Mouse (Mus musculus): ENCODE measurements at regions not wholly inside any gene's neighbourhood (a gene's known extent, or its start where the extent isn't known, plus 50 kb on each side); places are given as distances from the start of the nearest gene placed in this dataset.

DNA sequence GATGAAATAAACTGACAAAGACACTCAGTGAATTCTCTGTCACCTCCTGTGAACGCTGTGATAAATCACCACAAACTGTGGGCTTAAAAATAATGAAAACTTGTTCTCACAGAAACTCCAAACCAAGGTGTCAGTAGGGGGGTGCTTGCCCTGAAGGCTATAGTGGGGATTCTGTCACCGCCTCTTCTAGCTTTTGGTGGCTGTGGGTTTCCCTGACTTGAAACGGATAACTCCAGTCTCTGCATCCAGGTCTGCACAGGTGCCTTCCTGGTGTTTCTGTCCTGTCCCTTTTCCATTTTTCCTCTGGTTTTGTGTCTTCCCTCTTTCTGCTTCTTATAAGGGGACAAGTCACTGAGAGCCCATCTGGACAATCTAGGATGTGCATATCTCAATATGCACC, 84.6 kb upstream of the Pgrmc2 start:
- intact Hi-C loops (cut with DNase I) = no loop called here
- no peak for DNase-seq

DNA sequence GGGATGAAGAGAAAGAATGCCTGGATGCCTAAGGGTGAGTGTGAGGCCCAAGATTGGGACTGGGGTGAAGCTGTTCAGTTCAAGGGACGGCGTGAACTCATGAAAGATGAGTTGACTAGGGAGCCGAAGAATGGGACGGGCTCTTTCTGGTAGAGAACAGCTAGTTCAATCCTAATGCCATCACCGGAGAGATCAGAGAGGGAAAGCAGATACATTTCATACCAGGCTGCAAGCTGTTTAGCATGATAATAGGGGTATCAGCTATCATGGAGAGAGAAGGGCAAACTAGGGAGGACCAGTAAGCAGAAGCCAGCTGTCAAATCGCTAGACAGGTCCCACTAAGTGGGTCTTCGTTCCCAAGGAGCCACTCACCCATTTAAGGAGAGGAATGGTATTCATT, 81.9 kb upstream of the Pgrmc2 start:
- intact Hi-C loops (cut with DNase I) = no loop called here
- DNase-seq = no peak

DNA sequence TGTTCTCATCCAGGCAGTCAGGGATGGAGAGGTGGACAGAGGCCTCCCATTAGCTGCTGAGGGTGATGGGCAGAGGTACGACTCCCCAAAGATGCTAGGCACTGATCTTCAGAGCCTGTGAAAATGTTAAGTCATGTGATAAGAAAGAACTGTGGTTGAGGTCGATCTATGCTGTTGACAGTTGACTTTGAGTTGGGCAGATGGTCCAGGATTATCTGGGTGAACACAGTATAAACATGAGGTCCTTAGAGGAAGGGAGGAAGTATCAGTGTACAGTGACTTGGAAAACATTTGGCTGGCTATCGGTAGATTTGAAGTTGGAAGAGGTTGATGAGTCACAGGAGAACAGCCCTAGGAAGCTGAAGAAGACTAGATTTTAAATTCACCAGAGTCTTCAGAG, 80.9 kb upstream of the Pgrmc2 start:
- intact Hi-C loops (cut with DNase I) = no loop called here
- no peak for DNase-seq

DNA sequence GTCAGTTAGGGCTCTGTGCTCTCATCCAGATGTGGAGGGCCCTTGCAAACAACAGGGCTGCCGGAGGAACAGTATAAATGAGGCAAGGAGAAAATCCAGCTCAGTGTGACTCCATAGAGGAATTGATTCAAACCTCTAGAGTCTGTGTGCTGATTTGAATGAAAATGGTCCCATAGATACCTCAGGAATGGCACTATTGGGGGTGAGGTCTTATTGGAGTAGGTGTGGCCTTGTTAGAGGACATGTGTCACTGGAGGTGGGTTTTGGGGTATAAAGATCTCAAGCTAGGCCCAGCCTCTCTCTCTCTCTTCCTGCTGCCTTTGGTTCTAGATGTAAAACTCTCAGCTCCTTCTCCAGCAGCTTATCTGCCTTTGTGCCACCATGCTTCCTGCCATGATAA, 79.7 kb upstream of the Pgrmc2 start:
- DNase-seq = no peak
- intact Hi-C loops (cut with DNase I) = no loop called here

DNA sequence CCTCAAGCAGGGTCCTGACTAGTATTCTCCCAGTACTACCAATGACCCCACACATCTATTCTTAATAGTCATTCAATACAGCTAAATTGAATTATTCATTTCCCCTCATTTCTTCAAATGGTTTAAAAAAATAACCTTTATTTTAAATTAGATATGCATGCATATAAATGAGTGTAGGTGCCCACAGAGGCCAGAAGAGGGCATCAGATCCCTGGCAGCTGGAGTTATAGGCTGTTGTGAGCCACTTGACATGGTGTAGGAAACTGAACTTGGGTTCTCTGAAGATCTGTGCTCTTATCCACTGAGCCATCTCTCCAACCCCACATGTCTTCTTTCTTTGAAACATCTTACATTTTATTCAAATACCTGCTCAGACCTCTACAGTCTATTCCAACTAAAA, 77.8 kb upstream of the Pgrmc2 start:
- intact Hi-C loops (cut with DNase I) = no loop called here
- DNase-seq = no peak

DNA sequence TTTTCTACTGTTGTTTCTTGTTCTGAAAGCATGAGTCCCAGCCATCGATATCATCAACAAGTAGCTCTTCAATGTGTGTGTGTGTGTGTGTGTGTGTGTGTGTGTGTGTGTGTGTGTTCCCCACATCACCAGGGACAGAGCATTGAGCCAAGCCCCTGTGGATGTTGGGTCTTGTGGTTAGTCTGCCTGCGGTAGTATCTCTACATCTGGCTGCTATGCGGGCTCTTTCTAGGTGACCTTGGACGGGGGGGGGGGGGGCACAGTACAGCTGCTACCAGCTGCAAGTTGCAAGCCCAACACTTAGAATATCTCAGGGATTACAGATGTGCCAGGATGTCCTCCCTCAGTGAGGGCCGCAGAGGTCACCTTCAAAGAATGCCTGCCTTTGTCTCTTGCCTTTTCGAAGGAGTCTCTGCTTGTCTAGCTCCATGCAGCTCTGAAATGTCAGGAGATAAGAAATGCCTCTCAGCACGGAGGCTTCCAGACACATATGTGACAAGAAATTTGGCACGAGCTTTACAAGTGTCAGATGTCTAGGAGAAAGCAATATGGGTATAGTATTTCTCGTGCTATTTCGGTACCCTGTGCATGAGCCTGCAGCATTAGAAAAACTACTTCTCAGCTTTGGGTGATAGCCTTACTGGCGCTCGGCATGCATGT, 75.6 kb upstream of the Pgrmc2 start:
- no peak for DNase-seq
- intact Hi-C loops (cut with DNase I) = no loop called here

DNA sequence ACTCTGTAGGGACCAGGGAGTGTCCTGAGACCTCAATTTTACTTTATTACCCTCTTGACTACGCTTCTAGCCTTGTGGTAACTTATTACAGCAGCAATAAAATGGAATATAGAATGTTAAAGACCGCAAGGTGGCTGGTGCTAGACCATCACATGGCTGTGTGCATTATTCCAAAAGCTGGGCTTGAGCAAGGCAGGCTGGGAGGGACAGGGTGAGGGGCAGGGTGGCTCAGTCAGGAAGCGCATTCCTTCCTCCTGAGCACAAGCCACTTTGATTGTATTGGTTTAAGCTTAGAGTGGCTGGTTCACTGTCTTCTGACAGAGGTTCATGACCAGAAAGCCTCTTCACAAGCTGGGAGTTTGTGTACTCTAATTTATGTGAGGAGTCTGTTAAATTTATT, 74.6 kb upstream of the Pgrmc2 start:
- DNase-seq = no peak
- intact Hi-C loops (cut with DNase I) = no loop called here

DNA sequence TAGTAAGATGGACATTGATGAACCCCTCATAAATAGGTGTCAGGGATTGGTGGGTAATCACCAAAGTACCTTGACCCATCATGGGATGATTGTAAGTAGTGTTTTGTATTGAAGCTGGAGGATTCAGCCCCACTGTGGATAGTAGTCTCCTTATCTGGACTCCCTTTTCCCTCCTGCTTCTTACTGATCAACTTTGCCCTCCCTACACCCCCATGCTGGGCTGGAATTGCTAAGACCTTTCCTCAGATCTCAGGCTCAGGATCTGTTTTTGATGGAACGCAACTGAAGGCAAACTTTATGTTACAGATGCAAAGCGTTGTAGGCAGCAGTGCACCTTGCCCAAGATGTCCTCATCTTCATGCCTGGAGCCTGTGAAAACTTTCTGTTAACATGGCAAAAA, 73.7 kb upstream of the Pgrmc2 start:
- intact Hi-C loops (cut with DNase I) = no loop called here
- DNase-seq = no peak

DNA sequence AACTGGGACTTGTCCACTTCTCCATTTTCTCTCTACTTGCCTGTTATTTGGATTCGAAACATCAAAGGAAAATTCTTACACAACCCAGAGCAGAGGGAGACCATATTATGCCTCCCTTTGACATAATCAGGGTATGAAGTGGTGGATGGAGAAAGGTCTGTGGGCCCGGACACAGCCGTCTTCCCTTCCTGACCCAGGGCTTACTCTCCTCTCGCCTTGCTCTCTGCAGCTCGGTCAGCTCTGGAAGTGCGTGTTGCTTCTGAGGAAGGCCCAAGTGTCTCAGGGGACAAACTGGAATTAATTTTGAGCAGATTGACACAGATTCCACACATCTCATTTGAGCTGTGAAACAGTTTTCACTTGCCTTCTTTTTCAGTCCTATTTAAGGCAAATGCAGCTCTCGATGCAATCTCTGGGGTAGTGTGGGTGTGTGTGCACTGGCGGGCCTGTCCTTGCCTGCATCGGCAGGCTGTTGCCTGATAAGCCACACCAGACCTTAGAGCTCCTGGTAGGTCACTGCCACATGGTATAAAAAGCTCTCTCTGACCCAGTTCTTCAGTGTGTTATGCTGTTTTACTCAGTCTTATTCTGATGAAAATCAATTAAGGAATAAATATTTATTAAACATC, 72.4 kb upstream of the Pgrmc2 start:
- intact Hi-C loops (cut with DNase I) = no loop called here
- DNase-seq = no peak

DNA sequence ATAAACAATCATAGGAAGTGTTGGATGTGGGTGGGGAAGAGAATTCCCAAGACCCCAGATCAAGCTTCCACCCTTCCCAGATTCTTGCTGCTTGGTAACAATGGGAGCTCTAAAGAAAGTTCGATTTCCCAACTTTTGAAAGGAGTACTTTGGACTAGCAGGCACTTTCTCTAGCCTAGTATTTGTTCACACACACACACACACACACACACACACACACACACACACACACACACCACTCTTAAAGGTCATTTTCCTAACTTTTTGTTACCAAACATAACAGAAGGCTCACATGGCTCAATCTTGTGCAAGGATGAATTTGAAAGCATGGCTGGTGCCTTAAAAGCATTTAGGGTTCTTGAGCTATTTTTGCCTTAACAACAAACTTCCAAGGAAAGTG, 71.6 kb upstream of the Pgrmc2 start:
- no peak for DNase-seq
- intact Hi-C loops (cut with DNase I) = no loop called here

DNA sequence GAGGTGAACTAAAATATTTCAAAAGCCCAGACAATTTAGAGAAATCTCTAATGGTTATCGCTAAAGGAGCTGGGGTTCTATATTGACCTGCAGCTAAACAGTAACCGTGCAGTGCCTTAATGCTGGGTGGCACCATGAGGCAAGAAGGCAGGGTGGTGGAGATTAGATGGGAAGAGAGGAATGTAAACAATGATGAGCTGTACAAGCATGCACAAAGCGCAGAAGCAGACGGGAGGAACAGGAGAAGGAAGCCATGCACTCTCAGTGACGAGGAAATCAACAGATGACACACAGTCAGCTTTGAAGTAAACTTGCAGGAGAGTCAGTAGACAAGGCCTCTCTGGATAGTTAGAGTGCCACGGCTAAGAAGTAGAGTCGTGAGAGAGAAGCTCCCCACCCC, 69.1 kb upstream of the Pgrmc2 start:
- DNase-seq = no peak
- intact Hi-C loops (cut with DNase I) = no loop called here

DNA sequence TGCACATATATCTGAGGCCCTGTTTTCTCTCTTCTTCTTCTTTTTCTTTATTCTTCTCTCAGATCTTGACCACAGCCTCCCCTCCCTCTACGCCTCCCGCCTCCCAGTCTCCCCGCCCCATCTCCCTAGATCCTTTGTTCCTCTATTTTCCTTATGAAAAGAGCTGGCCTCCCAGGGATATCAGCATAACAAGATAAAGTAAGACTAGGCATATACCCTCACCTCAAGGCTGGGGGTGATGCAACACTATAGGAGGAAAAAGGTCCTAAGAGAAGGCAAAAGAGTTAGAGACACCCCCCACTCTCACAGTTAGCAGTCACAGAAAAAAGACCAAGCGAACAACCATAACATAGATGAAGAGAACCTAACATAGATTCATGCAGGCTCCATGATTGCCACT, 57.5 kb upstream of the Pgrmc2 start:
- intact Hi-C loops (cut with DNase I) = no loop called here
- DNase-seq = no peak

DNA sequence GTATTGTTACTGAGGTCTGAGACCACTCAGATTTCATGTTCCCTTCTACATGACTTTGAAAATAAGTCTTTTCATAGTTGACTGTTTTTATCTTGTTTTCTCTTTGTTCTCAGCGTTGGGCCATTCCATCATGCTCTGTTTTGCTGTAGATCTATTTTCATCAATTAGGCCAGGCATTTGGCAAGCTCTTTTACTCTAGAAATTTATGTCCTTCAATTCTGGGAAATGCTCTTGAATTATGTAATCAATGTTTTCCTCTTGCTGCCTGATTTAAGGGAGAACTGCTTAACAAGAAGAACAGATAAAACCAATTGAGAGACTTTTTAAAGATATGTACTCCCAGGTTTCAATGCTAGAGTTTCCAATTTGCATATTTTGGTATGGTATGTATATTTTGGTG, 55.1 kb upstream of the Pgrmc2 start:
- intact Hi-C loops (cut with DNase I) = no loop called here
- DNase-seq = no peak

DNA sequence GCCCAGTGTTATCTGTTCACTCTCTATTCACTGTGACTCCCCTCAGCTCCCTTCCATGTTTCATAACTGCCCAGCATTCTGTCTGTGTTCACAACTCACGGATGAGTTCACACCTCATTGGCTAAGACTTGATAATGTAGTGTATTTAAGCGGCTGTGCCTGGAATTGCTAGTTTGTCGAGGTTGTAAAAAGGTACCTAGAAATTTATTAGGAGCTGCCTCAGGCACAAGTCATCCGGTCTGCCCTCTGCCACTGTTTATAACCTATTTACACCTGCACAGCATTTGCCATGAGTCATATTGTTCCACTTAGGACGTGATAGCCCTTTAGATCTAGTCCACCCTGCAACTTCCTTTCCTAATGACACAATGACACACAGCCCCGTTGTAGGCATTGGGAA, 50.0 kb upstream of the Pgrmc2 start:
- intact Hi-C loops (cut with DNase I) = no loop called here
- DNase-seq = no peak

All from left cerebral cortex, postnatal 4 days (tissue).